Mouse (Mus musculus) R1 (cell line): ENCODE measurements around the gene Gm21969.
A peak's percentile ranks its signal among the peaks of the same experiment; 100 is the strongest.

Experiments
- DNase-seq: peaks from one replicate; pipeline ENCODE4 v3.0.0-alpha.2; 2018; ENCODE audit warnings: low read depth, low spot score

The Gm21969 gene

GRCm38 (mm10) chr4:139653238-139653637, 50.3 kb downstream of the Gm21969 start, which contains the start of gene Tas1r2:
TSS of gene Tas1r2 (plus strand) at chr4:139653538.
- DNase-seq: no peak

GRCm38 (mm10) chr4:139661897-139662296, 58.9 kb downstream of the Gm21969 start:
- DNase-seq: no peak

DNA sequence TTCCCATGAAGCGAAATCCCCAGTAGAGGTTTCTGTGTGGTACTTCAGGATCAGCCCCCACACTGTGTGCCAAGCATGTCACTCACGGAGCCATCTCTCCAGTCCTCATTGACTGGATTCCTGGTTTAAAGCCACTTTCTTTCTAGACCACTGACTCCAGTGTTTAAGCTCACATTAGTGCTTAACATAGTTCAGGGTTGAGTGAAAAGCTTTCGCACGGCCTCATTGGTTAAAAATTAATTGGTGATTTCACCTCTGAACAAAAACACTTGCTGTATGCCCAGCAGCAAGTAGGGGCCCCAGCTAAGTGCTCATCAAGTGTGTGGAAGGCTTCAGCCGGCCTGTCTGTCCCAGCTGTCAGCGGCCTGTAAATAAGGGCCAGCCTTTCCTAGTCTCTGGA, 64.6 kb downstream of the Gm21969 start:
- no peak for DNase-seq

DNA sequence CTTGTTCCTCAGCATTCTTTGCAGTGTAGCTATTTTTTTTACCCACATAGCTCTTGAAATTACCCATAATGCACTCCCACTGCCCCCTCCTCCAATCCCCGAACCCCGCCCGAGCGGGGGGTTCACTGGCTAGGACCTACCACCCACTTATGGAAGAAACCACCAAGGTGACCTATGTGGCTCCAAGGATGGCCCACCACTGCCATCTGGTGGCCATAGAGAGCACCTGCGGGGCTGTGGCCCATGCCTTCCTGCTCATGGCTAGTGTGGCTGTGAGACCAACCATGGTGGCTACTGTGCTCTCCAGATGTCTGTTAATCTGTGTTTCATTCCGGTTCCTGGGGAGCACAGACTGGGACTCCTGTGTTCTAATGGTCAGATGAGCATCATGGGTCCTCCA, 66.9 kb downstream of the Gm21969 start:
- DNase-seq: peak; percentile 81

DNA sequence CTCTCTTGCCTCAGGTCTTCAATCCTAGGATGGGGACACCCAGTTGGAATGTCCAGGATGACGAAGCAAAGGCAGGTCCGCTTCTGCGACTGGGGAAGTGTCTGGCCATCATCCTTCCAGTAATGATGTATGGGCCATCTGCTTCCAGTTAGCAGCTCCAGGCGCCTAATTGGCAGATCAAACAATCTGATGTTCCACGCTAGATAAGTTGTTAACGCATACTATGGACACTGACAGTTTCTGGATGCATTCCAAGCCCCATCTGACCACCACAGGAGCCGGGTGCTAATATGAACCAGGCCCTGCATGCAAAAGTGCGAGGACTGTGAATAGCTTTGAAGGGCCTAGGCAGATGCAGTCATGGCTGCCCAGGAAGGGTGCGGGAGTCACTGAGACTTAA, 72.7 kb downstream of the Gm21969 start:
- no peak for DNase-seq

DNA sequence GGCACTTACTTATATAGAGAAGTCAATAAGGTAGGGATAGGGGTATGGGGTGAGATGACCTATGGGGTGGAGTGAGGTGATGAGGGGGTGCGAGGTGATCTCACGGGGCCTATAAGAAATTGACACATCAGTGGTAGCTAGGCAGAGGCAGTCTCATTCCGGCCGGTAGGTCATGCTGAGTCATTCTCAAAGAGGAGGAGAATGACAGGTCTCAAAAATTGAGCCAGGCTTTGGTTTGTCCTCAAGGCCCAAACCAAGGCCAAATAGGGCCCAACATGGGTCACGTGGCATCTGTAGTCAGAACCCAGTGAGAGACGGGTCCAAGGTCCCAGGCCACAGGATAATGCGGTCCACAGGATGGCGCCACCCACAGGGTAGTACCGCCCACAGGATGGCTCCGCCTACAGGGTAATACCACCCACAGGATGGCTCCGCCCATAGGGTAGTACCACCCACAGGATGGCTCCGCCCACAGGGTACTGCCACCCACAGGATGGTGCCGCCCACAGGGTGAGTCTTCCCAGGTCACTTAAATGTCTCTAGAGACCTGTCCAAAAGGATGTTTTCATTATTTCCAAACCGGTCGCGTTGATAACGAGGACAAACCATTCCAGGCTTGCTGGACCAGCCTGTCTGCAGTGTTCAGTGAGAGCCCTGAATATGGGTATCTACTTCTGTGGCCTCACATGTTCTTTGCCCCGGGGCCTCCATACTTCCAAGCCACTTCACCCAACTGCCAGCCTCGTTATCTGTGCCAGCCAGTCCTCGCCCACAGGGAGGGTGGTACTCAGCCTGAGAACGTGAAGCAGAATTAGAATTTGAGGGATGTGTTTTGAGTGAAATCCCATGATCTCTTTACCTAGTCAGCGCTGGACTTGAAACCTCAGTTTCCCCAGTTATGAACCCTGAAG, 81.0 kb downstream of the Gm21969 start:
- peak; percentile 87 for DNase-seq

GRCm38 (mm10) chr4:139684639-139685017, 81.6 kb downstream of the Gm21969 start:
- DNase-seq: peak; percentile 85

- DNase-seq: no peak
These were observed 85.1 kb downstream of the Gm21969 start for GRCm38 (mm10) chr4:139688058-139688457.

- no peak for DNase-seq
These were observed 86.8 kb downstream of the Gm21969 start for GRCm38 (mm10) chr4:139689627-139690269.

DNA sequence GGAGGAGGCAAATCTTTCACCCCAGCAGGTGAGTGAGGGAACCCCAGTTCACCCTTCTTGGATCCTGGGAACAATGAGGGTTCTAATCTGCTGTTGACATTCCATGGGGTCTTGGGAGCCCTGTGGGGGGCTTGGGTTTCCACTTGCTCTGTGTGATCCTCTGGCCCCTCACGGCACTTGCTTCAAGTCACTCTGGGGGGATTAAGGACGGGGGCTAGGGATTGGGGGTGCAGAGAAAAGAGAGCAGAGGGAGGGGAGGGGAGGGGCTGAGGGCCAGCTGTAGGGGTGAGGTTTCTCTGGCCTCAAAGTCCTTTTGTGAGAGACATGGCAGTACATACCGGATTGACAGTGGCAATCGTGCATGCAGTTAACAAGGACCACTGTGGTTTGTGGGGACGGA, 90.3 kb downstream of the Gm21969 start:
- DNase-seq: no peak

DNA sequence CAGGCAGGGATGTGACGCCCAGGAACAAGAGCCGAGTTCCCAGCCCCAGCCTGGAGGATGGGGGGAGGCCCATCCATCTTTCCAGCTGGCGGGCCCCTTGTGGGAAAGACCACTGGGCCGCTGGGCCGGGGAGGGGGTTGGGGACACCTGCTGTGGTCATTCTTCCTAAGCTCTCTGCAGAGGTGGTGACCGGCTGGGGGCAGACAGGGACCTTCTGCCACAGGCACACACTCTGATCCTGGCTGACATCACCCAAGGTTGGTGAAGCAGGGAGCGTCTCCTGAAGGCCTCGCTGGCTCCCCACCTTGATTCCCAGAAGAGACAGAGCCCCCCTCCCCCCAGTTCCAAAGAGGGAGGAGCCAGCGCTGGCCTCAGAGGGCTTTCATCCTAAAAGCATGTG, 94.8 kb downstream of the Gm21969 start:
- no peak for DNase-seq

DNA sequence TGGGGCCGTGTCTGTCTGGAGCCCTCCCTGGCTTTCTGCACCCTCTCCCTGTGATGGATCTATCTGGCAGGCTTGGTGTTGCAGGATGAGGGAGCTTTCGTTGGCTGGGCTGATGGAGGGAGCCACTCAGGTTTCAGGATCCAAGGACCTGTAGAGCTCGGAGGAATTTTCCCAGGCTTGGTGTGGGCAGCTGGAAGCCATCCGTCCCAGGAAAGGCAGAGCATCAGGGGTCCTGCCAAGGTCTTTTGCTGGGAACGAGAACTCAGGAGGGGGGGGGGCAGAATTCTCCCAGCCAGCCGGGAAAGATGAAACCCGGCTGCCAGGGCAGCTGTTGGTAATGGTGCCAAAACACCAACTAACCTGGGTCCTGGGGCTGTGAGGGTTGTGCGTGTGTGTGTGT, 95.6 kb downstream of the Gm21969 start:
- DNase-seq: no peak

GRCm38 (mm10) chr4:139702914-139703313, 99.9 kb downstream of the Gm21969 start:
- no peak for DNase-seq

DNA sequence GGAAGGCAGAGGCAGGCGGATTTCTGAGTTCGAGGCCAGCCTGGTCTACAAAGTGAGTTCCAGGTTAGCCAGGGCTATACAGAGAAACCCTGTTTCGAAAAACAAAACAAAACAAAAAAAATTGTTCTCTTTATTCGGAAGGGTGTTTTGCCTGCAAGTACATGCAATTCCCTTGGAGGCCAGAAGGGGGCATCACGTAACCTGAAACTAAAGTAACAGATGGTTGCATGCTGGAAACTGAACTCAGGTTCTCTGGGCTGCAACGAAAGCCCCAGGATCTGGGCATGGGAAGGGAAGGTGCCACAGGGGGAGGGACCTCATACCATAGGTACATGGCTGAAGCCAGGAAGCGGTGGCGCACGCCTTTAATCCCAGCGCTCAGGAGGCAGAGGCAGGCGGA, 100.5 kb downstream of the Gm21969 start:
- DNase-seq: peak; percentile 61

DNA sequence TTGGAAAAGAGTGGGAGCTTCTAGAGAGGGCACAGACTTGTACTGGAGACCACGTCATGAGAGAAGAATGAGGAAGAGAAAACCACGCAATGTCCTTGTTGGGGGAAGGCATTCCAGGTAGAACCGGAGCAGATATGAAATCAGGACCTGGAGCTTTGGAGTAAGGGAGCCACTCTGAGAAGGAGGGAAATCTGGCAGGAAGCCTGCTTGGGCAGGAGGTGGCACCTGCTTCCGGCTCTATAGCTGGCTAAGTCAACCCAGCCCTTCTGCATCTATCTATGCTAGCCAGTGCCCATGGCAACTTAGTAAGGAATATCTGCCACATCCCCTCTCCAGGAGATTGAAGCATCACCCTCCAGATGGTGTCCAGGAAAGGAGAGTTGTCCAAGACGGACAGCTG, 103.0 kb downstream of the Gm21969 start:
- no peak for DNase-seq

GRCm38 (mm10) chr4:139710467-139711334, 107.7 kb downstream of the Gm21969 start:
- no peak for DNase-seq
